Mouse (Mus musculus) hematopoietic stem cell, adult 5-6 weeks (primary cell): ENCODE measurements at regions not wholly inside any gene's neighbourhood (a gene's known extent, or its start where the extent isn't known, plus 50 kb on each side); places are given as distances from the start of the nearest gene placed in this dataset.
"Not testable (repeated sequence)": the region's sequence is repeated elsewhere in the genome, so short reads cannot be mapped to it uniquely, and the experiment has no call there.

Experiments
- ATAC-seq, 2 experiments: fragments of 125-278 bp in 1 of 2; replicated peaks in 1 of 2; 2 replicates each; pipeline ENCODE4 v1.8.0; 2016 to 2017; ENCODE audit warnings: inconsistent platforms in 2 of 2, mild to moderate bottlenecking in 2 of 2, moderate number of reproducible peaks in 2 of 2, low read depth in 1 of 2, moderate TSS enrichment in 1 of 2; ENCODE audit not compliant: low FRiP score in 2 of 2, poor library complexity in 2 of 2, severe bottlenecking in 2 of 2, insufficient read depth in 1 of 2, low TSS enrichment in 1 of 2

- ATAC-seq: not testable (repeated sequence)
Observed at GRCm38 (mm10) chr17:74138517-74138916, 90.8 kb upstream of the Srd5a2 start.

DNA sequence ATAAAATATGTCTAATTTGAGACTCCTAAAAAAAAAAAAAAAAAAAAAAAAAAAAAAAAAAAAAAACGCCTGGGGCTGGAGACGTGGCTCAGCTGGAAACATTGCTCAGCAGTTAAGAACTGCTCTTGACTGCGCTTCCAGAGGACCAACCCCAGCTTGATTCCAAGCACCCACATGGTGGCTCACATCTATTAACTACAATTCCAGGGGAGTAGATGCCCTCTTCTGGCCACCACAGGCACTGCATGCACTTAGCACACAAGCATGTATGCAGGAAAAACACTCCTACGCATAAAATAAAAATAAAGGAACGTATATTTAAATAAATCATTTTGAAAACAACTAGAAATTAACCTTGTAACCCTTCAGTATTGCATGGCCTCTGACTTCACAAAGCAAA is 87.3 kb upstream of the Srd5a2 start:
- ATAC-seq: no peak

GRCm38 (mm10) chr17:74131534-74131933 is 83.8 kb upstream of the Srd5a2 start:
- ATAC-seq: no peak

DNA sequence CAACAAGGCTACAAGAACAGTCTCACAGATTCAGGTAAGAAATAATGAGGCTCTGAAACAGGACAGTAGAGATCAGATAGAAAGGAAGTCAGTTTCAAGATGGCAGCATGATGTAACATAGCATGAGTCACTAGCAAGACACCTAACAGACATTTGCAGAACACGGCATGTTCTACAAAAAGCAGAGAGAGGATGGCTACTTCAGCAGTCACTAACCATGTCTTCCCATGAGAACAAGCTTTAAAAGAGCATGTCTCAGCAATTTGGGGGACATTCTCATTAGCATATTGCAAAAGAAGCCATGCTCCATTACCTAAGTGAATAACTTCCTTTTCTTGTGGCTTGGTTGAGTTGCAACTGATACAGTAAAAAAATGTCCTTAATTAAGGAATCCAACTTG is 75.2 kb upstream of the Srd5a2 start:
- ATAC-seq: peak in 1 of 2 experiments; percentile 48; a peak in 1 of 4 replicates

DNA sequence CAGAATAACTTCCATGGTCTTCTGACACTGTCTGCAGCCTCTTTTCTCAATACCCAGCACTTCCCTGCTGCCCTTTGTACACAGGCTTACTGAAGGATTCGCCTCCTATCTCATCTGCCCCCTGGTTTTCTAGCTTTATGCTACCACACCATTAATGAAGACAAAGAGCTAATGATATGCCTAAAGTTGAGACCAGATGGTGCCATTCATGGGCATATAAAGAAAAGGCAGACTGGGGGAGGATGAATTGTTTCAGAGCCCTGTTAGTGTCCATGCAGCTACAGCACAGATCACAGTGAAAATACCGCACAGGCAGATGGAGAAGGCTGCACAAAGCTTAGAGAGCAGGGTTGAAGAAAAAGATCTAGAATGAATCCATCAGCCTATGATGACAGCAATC is 73.3 kb upstream of the Srd5a2 start:
- no peak for ATAC-seq
